Mouse (Mus musculus) stomach, postnatal 0 days (tissue): ENCODE data around the gene Scn8a.

ENCODE experiments used
- CTCF ChIP-seq: IDR thresholded peaks from 2 replicates; pipeline ENCODE4 v1.5.1; 2016; ENCODE audit warnings: antibody characterized with exemption, low read depth, mild to moderate bottlenecking, moderate library complexity
- EP300 ChIP-seq: optimal IDR thresholded peaks from 2 replicates; pipeline ENCODE3; 2016; ENCODE audit warnings: antibody characterized with exemption

DNA sequence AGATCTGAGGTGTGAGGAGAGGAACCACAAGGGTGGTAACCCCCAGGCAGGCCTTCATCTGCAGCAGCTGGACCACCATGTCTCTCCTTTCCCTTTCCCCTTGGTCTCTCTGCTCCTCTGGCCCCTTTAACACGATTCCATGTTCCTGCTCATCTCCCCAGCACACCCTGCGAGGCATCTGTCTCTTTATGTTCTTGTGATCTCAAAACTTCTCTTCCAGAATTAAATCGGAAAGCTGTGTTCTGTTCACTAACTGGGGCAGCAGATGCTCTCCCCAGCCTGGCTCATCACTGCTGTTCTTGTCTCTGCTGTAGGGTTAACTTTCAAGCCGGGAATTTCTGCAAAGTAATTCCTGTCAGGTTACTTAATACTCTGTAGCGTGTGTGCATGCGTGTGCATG is 91.3 kb downstream of the Scn8a start:
- no peak for TF ChIP-seq CTCF
- no peak for TF ChIP-seq EP300
